Mouse (Mus musculus) retina, postnatal 1 day (tissue): Measurements from ENCODE around the gene Gnl3.

ENCODE experiments used
- DNase-seq: peaks from one replicate; pipeline ENCODE4 v3.0.0-alpha.2; 2012

The Gnl3 gene

GRCm38 (mm10) chr14:31018860-31019291 is at the start of gene Gnl3, which contains the start of gene Pbrm1:
TSS of gene Gnl3 (minus strand) at chr14:31019152.
TSS of gene Pbrm1 (plus strand) at chr14:31019138.
- peak; percentile 97 for DNase-seq

- DNase-seq: peak; percentile 16
Observed at GRCm38 (mm10) chr14:31062277-31062676, 43.3 kb upstream of the Gnl3 start.

- no peak for DNase-seq
Observed at GRCm38 (mm10) chr14:31045817-31046216, 26.9 kb upstream of the Gnl3 start.

- DNase-seq: no peak
Observed at GRCm38 (mm10) chr14:31045296-31045695, 26.3 kb upstream of the Gnl3 start.

- peak; percentile 14 for DNase-seq
Observed at GRCm38 (mm10) chr14:31025785-31026184, 6.8 kb upstream of the Gnl3 start.

GRCm38 (mm10) chr14:31022579-31022978 is 3.6 kb upstream of the Gnl3 start:
- no peak for DNase-seq

GRCm38 (mm10) chr14:31019331-31020205 is 616 bp upstream of the Gnl3 start:
- DNase-seq: peak; percentile 89

- DNase-seq: peak; percentile 25
Observed at GRCm38 (mm10) chr14:31017854-31018253, 1.1 kb downstream of the Gnl3 start.

- no peak for DNase-seq
Observed at GRCm38 (mm10) chr14:31016063-31016462, 2.9 kb downstream of the Gnl3 start.

GRCm38 (mm10) chr14:31013928-31014327 is 5.0 kb downstream of the Gnl3 start:
- no peak for DNase-seq

GRCm38 (mm10) chr14:31011588-31011987 is 7.4 kb downstream of the Gnl3 start:
- DNase-seq: no peak

- no peak for DNase-seq
Observed at GRCm38 (mm10) chr14:31006779-31007178, 12.2 kb downstream of the Gnl3 start.

- DNase-seq: no peak
Observed at GRCm38 (mm10) chr14:31004527-31004926, 14.4 kb downstream of the Gnl3 start.

- DNase-seq: peak; percentile 90
Observed at GRCm38 (mm10) chr14:31001307-31002205, 17.4 kb downstream of the Gnl3 start, which contains the start of the genes Glt8d1 and Spcs1. TSS of gene Glt8d1 (plus strand) at chr14:31001400. TSS of gene Spcs1 (minus strand) at chr14:31001672.

- no peak for DNase-seq
Observed at GRCm38 (mm10) chr14:31000816-31001306, 18.1 kb downstream of the Gnl3 start.

GRCm38 (mm10) chr14:31000356-31000755 is 18.6 kb downstream of the Gnl3 start:
- no peak for DNase-seq

GRCm38 (mm10) chr14:30996417-30996816 is 22.5 kb downstream of the Gnl3 start:
- no peak for DNase-seq

GRCm38 (mm10) chr14:30976222-30976621 is 42.7 kb downstream of the Gnl3 start:
- no peak for DNase-seq

- DNase-seq: no peak
Observed at GRCm38 (mm10) chr14:30974204-30974603, 44.7 kb downstream of the Gnl3 start.
